Mouse (Mus musculus) heart, postnatal 0 days (tissue): ENCODE data around the gene Runx1.

Experiments used
- CTCF ChIP-seq: IDR thresholded peaks from 2 replicates; pipeline ENCODE4 v1.5.1; 2016; ENCODE audit warnings: antibody characterized with exemption, control low read depth, low read depth
- EP300 ChIP-seq: IDR thresholded peaks from 2 replicates; pipeline ENCODE4 v1.6.1; 2016; ENCODE audit warnings: antibody characterized with exemption, low read depth

- TF ChIP-seq EP300 (no peak), CTCF (no peak)
Measured at GRCm38 (mm10) chr16:92685766-92686315, 140.1 kb downstream of the Runx1 start.
